Mouse (Mus musculus): Measurements from ENCODE around the gene Zmynd10. TPM values are rescaled to one million over a fixed set of nuclear protein-coding genes. Genes with fewer than 3 reads are reported as not detected.

The Zmynd10 gene
- total and polyA plus RNA-seq, 2 experiments from 2014 or later = 0.25 TPM; not detected in 1

GRCm38 (mm10) chr9:107541005-107541404 lies 6.1 kb upstream of the Zmynd10 start:
- Histone ChIP-seq H3K4me1 (ENCODE audit: control insufficient read depth, insufficient read depth) (peaks cover 29% of the 10 kb centered on the region), H3K27me3 (ENCODE audit: control insufficient read depth, insufficient read depth, low read length) (no peaks in the 10 kb centered on the region), H3K4me3 (ENCODE audit: low read depth, low read length) (peak overlapping the region; percentile 81), H3K36me3 (replicated peaks; ENCODE audit: control insufficient read depth, insufficient read depth, low read length) (peaks cover 47% of the 10 kb centered on the region), H3K27ac (ENCODE audit: low read depth) (no peak overlapping the region), H3K9me3 (replicated peaks; ENCODE audit: control insufficient read depth, low read length) (no peaks in the 10 kb centered on the region), H3K4me2 (ENCODE audit: low read depth, low read length) (peak overlapping the region; percentile 91), H3K9ac (replicated peaks; ENCODE audit: low read depth, low read length) (no peak overlapping the region)
- TF ChIP-seq EP300 (IDR thresholded peaks at IDR 0.05; ENCODE audit: low read depth) = no peak
- no peak for TF ChIP-seq CTCF (IDR thresholded peaks at IDR 0.05; ENCODE audit: low read depth)
- no peak for DNase-seq (ENCODE audit: low spot score)
- ATAC-seq (ENCODE audit: insufficient read depth, low read depth) = no peak
- WGBS = 35% methylated on average over 10 of the region's 10 CpGs

- ATAC-seq (ENCODE audit: insufficient read depth, low read depth) (peak; percentile 89), DNase-seq (ENCODE audit: low spot score) (peak; percentile 90)
- Histone ChIP-seq H3K4me3 (ENCODE audit: low read depth, low read length) (peak within 1 kb of the TSS; percentile 81), H3K4me2 (ENCODE audit: low read depth, low read length) (peak within 1 kb of the TSS; percentile 91), H3K27ac (ENCODE audit: low read depth) (peak within 1 kb of the TSS; percentile 26), H3K9me3 (replicated peaks; ENCODE audit: control insufficient read depth, low read length) (no peaks in the 10 kb centered on the region), H3K27me3 (ENCODE audit: control insufficient read depth, insufficient read depth, low read length) (no peaks in the 10 kb centered on the region), H3K4me1 (ENCODE audit: control insufficient read depth, insufficient read depth) (peaks cover 27% of the 10 kb centered on the region), H3K36me3 (replicated peaks; ENCODE audit: control insufficient read depth, insufficient read depth, low read length) (peaks cover 44% of the 10 kb centered on the region), H3K9ac (replicated peaks; ENCODE audit: low read depth, low read length) (peak within 1 kb of the TSS; percentile 56)
- no peak for TF ChIP-seq EP300 (IDR thresholded peaks at IDR 0.05; ENCODE audit: low read depth)
- TF ChIP-seq CTCF (IDR thresholded peaks at IDR 0.05; ENCODE audit: low read depth) = no peak
- WGBS = under 1% methylated on average over 46 of the region's 46 CpGs
These were observed 5.4 kb upstream of the Zmynd10 start, which contains the start of the genes Cyb561d2 and Nprl2 for GRCm38 (mm10) chr9:107541474-107542351. TSS of gene Cyb561d2 (minus strand) at chr9:107542193. TSS of gene Nprl2 (plus strand) at chr9:107542226.

- peak overlapping the region; percentile 56 for H3K9ac ChIP-seq (replicated peaks; ENCODE audit: low read depth, low read length)
- H3K4me3 ChIP-seq (ENCODE audit: low read depth, low read length) = peak overlapping the region; percentile 81
- WGBS = under 1% methylated on average over 11 of the region's 11 CpGs
- peak overlapping the region; percentile 91 for H3K4me2 ChIP-seq (ENCODE audit: low read depth, low read length)
- H3K9me3 ChIP-seq (replicated peaks; ENCODE audit: control insufficient read depth, low read length) = no peaks in the 10 kb centered on the region
- H3K27ac ChIP-seq (ENCODE audit: low read depth) = peak overlapping the region; percentile 26; the same call in 1 of the 2 replicates
- TF ChIP-seq CTCF (IDR thresholded peaks at IDR 0.05; ENCODE audit: low read depth) (no peak), EP300 (IDR thresholded peaks at IDR 0.05; ENCODE audit: low read depth) (no peak)
- no peaks in the 10 kb centered on the region for H3K27me3 ChIP-seq (ENCODE audit: control insufficient read depth, insufficient read depth, low read length)
- H3K4me1 ChIP-seq (ENCODE audit: control insufficient read depth, insufficient read depth) = peaks cover 26% of the 10 kb centered on the region
- DNase-seq (ENCODE audit: low spot score) = no peak
- ATAC-seq (ENCODE audit: insufficient read depth, low read depth) = no peak
- peaks cover 38% of the 10 kb centered on the region for H3K36me3 ChIP-seq (replicated peaks; ENCODE audit: control insufficient read depth, insufficient read depth, low read length)
These were observed 4.8 kb upstream of the Zmynd10 start for GRCm38 (mm10) chr9:107542352-107542686.

- ATAC-seq (ENCODE audit: insufficient read depth, low read depth) (no peak), DNase-seq (ENCODE audit: low spot score) (no peak)
- H3K27me3 ChIP-seq (ENCODE audit: control insufficient read depth, insufficient read depth, low read length) = 0 out of 2 replicates have a peak, but pooled peaks cover 2% of the 10 kb centered on the region
- H3K4me1 ChIP-seq (ENCODE audit: control insufficient read depth, insufficient read depth) = peaks cover 28% of the 10 kb centered on the region
- H3K9ac ChIP-seq (replicated peaks; ENCODE audit: low read depth, low read length) = peak overlapping the region; percentile 56
- TF ChIP-seq CTCF (IDR thresholded peaks at IDR 0.05; ENCODE audit: low read depth) (no peak), EP300 (IDR thresholded peaks at IDR 0.05; ENCODE audit: low read depth) (no peak)
- peak overlapping the region; percentile 81 for H3K4me3 ChIP-seq (ENCODE audit: low read depth, low read length)
- no peaks in the 10 kb centered on the region for H3K9me3 ChIP-seq (replicated peaks; ENCODE audit: control insufficient read depth, low read length)
- H3K4me2 ChIP-seq (ENCODE audit: low read depth, low read length) = peak overlapping the region; percentile 91
- 36% methylated on average over 8 of the region's 8 CpGs for WGBS
- no peak overlapping the region for H3K27ac ChIP-seq (ENCODE audit: low read depth)
- H3K36me3 ChIP-seq (replicated peaks; ENCODE audit: control insufficient read depth, insufficient read depth, low read length) = peaks cover 34% of the 10 kb centered on the region
These were observed 4.4 kb upstream of the Zmynd10 start for GRCm38 (mm10) chr9:107542721-107543120.

GRCm38 (mm10) chr9:107543299-107543698 lies 3.8 kb upstream of the Zmynd10 start:
- Histone ChIP-seq H3K36me3 (replicated peaks; ENCODE audit: control insufficient read depth, insufficient read depth, low read length) (peaks cover 29% of the 10 kb centered on the region), H3K27me3 (ENCODE audit: control insufficient read depth, insufficient read depth, low read length) (0 out of 2 replicates have a peak, but pooled peaks cover 4% of the 10 kb centered on the region), H3K27ac (ENCODE audit: low read depth) (no peak overlapping the region), H3K9ac (replicated peaks; ENCODE audit: low read depth, low read length) (no peak overlapping the region), H3K4me3 (ENCODE audit: low read depth, low read length) (no peak overlapping the region), H3K4me2 (ENCODE audit: low read depth, low read length) (no peak overlapping the region), H3K4me1 (ENCODE audit: control insufficient read depth, insufficient read depth) (peaks cover 28% of the 10 kb centered on the region), H3K9me3 (replicated peaks; ENCODE audit: control insufficient read depth, low read length) (no peaks in the 10 kb centered on the region)
- 84% methylated on average over 11 of the region's 11 CpGs for WGBS
- ATAC-seq (ENCODE audit: insufficient read depth, low read depth) = no peak
- no peak for DNase-seq (ENCODE audit: low spot score)
- TF ChIP-seq EP300 (IDR thresholded peaks at IDR 0.05; ENCODE audit: low read depth) (no peak), CTCF (IDR thresholded peaks at IDR 0.05; ENCODE audit: low read depth) (no peak)
